Mouse (Mus musculus): ENCODE measurements at regions not wholly inside any gene's neighbourhood (a gene's known extent, or its start where the extent isn't known, plus 50 kb on each side); places are given as distances from the start of the nearest gene placed in this dataset.

GRCm38 (mm10) chr15:7563726-7564125, 165.5 kb upstream of the Egflam start:
- DNase-seq (ENCODE audit: low spot score in 2 of 2): peak in 1 of 2 experiments; percentile 8
- intact Hi-C loops (cut with DNase I): no loop called here

- no peak for DNase-seq (ENCODE audit: low spot score in 2 of 2)
- intact Hi-C loops (cut with DNase I): no loop called here
Measured at GRCm38 (mm10) chr15:7572221-7572620, 174.0 kb upstream of the Egflam start.

GRCm38 (mm10) chr15:7574264-7574663, 176.1 kb upstream of the Egflam start:
- no peak for DNase-seq (ENCODE audit: low spot score in 2 of 2)
- intact Hi-C loops (cut with DNase I): no loop called here

- intact Hi-C loops (cut with DNase I): no loop called here
- no peak for DNase-seq (ENCODE audit: low spot score in 2 of 2)
Measured at GRCm38 (mm10) chr15:7574811-7575210, 176.6 kb upstream of the Egflam start.

GRCm38 (mm10) chr15:7578439-7578838, 180.2 kb upstream of the Egflam start:
- no peak for DNase-seq (ENCODE audit: low spot score in 2 of 2)
- intact Hi-C loops (cut with DNase I): no loop called here

- intact Hi-C loops (cut with DNase I): no loop called here
- no peak for DNase-seq (ENCODE audit: low spot score in 2 of 2)
Measured at GRCm38 (mm10) chr15:7587210-7587609, 189.0 kb upstream of the Egflam start.

GRCm38 (mm10) chr15:7591486-7591885, 193.3 kb upstream of the Egflam start:
- intact Hi-C loops (cut with DNase I): no loop called here
- DNase-seq (ENCODE audit: low spot score in 2 of 2): no peak

GRCm38 (mm10) chr15:7597335-7597734, 199.1 kb upstream of the Egflam start:
- no peak for DNase-seq (ENCODE audit: low spot score in 2 of 2)
- intact Hi-C loops (cut with DNase I): no loop called here

- no peak for DNase-seq (ENCODE audit: low spot score in 2 of 2)
- intact Hi-C loops (cut with DNase I): no loop called here
Measured at GRCm38 (mm10) chr15:7597805-7598204, 199.6 kb upstream of the Egflam start.

GRCm38 (mm10) chr15:7601540-7601939, 203.3 kb upstream of the Egflam start:
- intact Hi-C loops (cut with DNase I): no loop called here

GRCm38 (mm10) chr15:7604847-7605246, 205.8 kb upstream of the Gdnf start:
- DNase-seq (ENCODE audit: low spot score in 2 of 2): no peak
- intact Hi-C loops (cut with DNase I): no loop called here

More at GRCm38 (mm10) chr15:7601540-7601939, 203.3 kb upstream of the Egflam start:
- DNase-seq (ENCODE audit: low spot score in 2 of 2): no peak

GRCm38 (mm10) chr15:7617954-7618353, 192.7 kb upstream of the Gdnf start:
- no peak for DNase-seq (ENCODE audit: low spot score in 2 of 2)
- intact Hi-C loops (cut with DNase I): no loop called here

- intact Hi-C loops (cut with DNase I): no loop called here
- DNase-seq (ENCODE audit: low spot score in 2 of 2): no peak
Measured at GRCm38 (mm10) chr15:7623026-7623425, 187.6 kb upstream of the Gdnf start.

GRCm38 (mm10) chr15:7624689-7625472, 185.8 kb upstream of the Gdnf start:
- DNase-seq (ENCODE audit: low spot score in 2 of 2): no peak
- intact Hi-C loops (cut with DNase I): no loop called here

GRCm38 (mm10) chr15:7629826-7630225, 180.8 kb upstream of the Gdnf start:
- intact Hi-C loops (cut with DNase I): no loop called here
- DNase-seq (ENCODE audit: low spot score in 2 of 2): no peak

GRCm38 (mm10) chr15:7635234-7635633, 175.4 kb upstream of the Gdnf start:
- intact Hi-C loops (cut with DNase I): no loop called here
- no peak for DNase-seq (ENCODE audit: low spot score in 2 of 2)

- intact Hi-C loops (cut with DNase I): no loop called here
- DNase-seq (ENCODE audit: low spot score in 2 of 2): no peak
Measured at GRCm38 (mm10) chr15:7639444-7639843, 171.2 kb upstream of the Gdnf start.

GRCm38 (mm10) chr15:7642075-7642474, 168.6 kb upstream of the Gdnf start:
- intact Hi-C loops (cut with DNase I): no loop called here

GRCm38 (mm10) chr15:7650705-7651104, 159.9 kb upstream of the Gdnf start:
- intact Hi-C loops (cut with DNase I): no loop called here
- DNase-seq (ENCODE audit: low spot score in 2 of 2): no peak

More at GRCm38 (mm10) chr15:7642075-7642474, 168.6 kb upstream of the Gdnf start:
- no peak for DNase-seq (ENCODE audit: low spot score in 2 of 2)

- intact Hi-C loops (cut with DNase I): no loop called here
- no peak for DNase-seq (ENCODE audit: low spot score in 2 of 2)
Measured at GRCm38 (mm10) chr15:7663888-7664287, 146.8 kb upstream of the Gdnf start.

GRCm38 (mm10) chr15:7669631-7670030, 141.0 kb upstream of the Gdnf start:
- no peak for DNase-seq (ENCODE audit: low spot score in 2 of 2)
- intact Hi-C loops (cut with DNase I): no loop called here

GRCm38 (mm10) chr15:7676970-7677369, 133.7 kb upstream of the Gdnf start:
- no peak for DNase-seq (ENCODE audit: low spot score in 2 of 2)
- intact Hi-C loops (cut with DNase I): no loop called here

All from left cerebral cortex, postnatal 36 days (tissue).